In genomic region chr17:3368386-3368785, GRCm38 (mm10) we compare ENCODE assay signal across 15 mouse cellular contexts.
"Had no signal": no experiment of that assay in that cellular context is flagged by ENCODE, and none has a peak within 500 bp of the region (broad histone marks: within the 10 kb centered on the region; RNA-seq: fewer than 3 reads in every experiment).

No protein-coding gene starts in this region.

- H3K27me3 ChIP-seq: intestine, embryonic 15.5 days; limb, embryonic 15.5 days; liver, embryonic 12.5 days; lung, embryonic 15.5 days; midbrain, embryonic 15.5 days; neural tube, embryonic 15.5 days had no signal

- H3K9ac ChIP-seq: intestine, embryonic 15.5 days; limb, embryonic 15.5 days; liver, embryonic 12.5 days; lung, embryonic 15.5 days; midbrain, embryonic 15.5 days; neural tube, embryonic 15.5 days had no signal

- H3K4me1 ChIP-seq: liver, embryonic 12.5 days; midbrain, embryonic 10.5 days; midbrain, embryonic 15.5 days had no signal

- H3K4me2 ChIP-seq: intestine, embryonic 15.5 days; limb, embryonic 15.5 days; liver, embryonic 12.5 days; lung, embryonic 15.5 days; midbrain, embryonic 15.5 days; neural tube, embryonic 15.5 days had no signal

- ATAC-seq: intestine, embryonic 15.5 days; liver, embryonic 12.5 days; midbrain, embryonic 15.5 days had no signal

- H3K4me3 ChIP-seq: intestine, embryonic 15.5 days; limb, embryonic 15.5 days; liver, embryonic 12.5 days; lung, embryonic 15.5 days; midbrain, embryonic 10.5 days; midbrain, embryonic 15.5 days; neural tube, embryonic 15.5 days had no signal

- H3K36me3 ChIP-seq: intestine, embryonic 15.5 days; limb, embryonic 15.5 days; liver, embryonic 12.5 days; lung, embryonic 15.5 days; midbrain, embryonic 10.5 days; midbrain, embryonic 15.5 days; neural tube, embryonic 15.5 days had no signal

- H3K27ac ChIP-seq: intestine, embryonic 15.5 days; liver, embryonic 12.5 days; lung, embryonic 15.5 days; midbrain, embryonic 10.5 days; midbrain, embryonic 15.5 days; neural tube, embryonic 15.5 days had no signal

- DNase-seq: kidney, adult 18-20 months; kidney, postnatal 25 days; layer of hippocampus, adult 9-11 months; layer of hippocampus, postnatal 36 days; lung, postnatal 4 days; right cerebral cortex, adult 18-20 months; thymus, adult 18-20 months; thymus, postnatal 25 days had no signal

- H3K9me3 ChIP-seq: intestine, embryonic 15.5 days; limb, embryonic 15.5 days; liver, embryonic 12.5 days; lung, embryonic 15.5 days; midbrain, embryonic 10.5 days; midbrain, embryonic 15.5 days; neural tube, embryonic 15.5 days had no signal
